Comparison of ENCODE assay signal across 9 mouse cellular contexts in genomic region chr9:57420321-57421120, GRCm38 (mm10). TPM values are rescaled to one million over a fixed set of nuclear protein-coding genes. Genes with fewer than 3 reads are reported as not detected.
DNase-seq lines count a peak whose midpoint lies in the region; ATAC-seq and TF ChIP-seq lines count a peak whose summit lies in the region.
"Had no signal": no experiment of that assay in that cellular context is flagged by ENCODE, and none has a peak within 500 bp of the region (broad histone marks: within the 10 kb centered on the region; RNA-seq: fewer than 3 reads in every experiment).

No protein-coding gene starts in this region.

- no peaks in the 10 kb centered on the region for H3K9me3 ChIP-seq in hindbrain, embryonic 13.5 days
- H3K9me3 ChIP-seq in lung, postnatal 0 days (ENCODE audit: low read length) = no peaks in the 10 kb centered on the region

- H3K4me2 ChIP-seq in hindbrain, embryonic 13.5 days = 0 out of 2 replicates have a peak overlapping the region, but pooled peaks have one; percentile 4
- H3K4me2 ChIP-seq in lung, postnatal 0 days (replicated peaks; ENCODE audit: low read depth, low read length) = peak overlapping the region; percentile 15; the same call in 1 of the 2 replicates

- H3K9ac ChIP-seq in hindbrain, embryonic 13.5 days = 0 out of 2 replicates have a peak overlapping the region, but pooled peaks have one; percentile 39
- H3K9ac ChIP-seq in lung, postnatal 0 days (replicated peaks; ENCODE audit: low read depth) = no peak overlapping the region

- peak; percentile 90 for DNase-seq in MEL-GATA-1-ER (ENCODE audit: extremely low read depth, low read depth)
- peak; percentile 43 to 68 for DNase-seq in cerebellum, postnatal 25 days
- DNase-seq in frontal cortex, postnatal 36 days (ENCODE audit: low spot score in 2 of 2) = peak; percentile 78 to 80
- peak; percentile 42 to 71 for DNase-seq in layer of hippocampus, postnatal 25 days (ENCODE audit: extremely low spot score in 1 of 2, low spot score in 1 of 2)
- DNase-seq in lung, postnatal 0 days (ENCODE audit: low spot score) = no peak
- peak; percentile 86 for DNase-seq in right cerebral cortex, adult 18-20 months
- DNase-seq in urinary bladder, adult 18-20 months (ENCODE audit: low spot score in 2 of 2) = peak; percentile 61 to 88

- no peak overlapping the region for H3K4me3 ChIP-seq in hindbrain, embryonic 13.5 days
- H3K4me3 ChIP-seq in lung, postnatal 0 days (ENCODE audit: low read depth, low read length) = no peak overlapping the region
- H3K4me3 ChIP-seq: erythroblast, embryonic 14.5 days had no signal

- no peaks in the 10 kb centered on the region for H3K27me3 ChIP-seq in hindbrain, embryonic 13.5 days
- H3K27me3 ChIP-seq in lung, postnatal 0 days (replicated peaks; ENCODE audit: insufficient read depth, low read length) = no peaks in the 10 kb centered on the region

- peak; percentile 47 for TF ChIP-seq CTCF in lung, postnatal 0 days (IDR thresholded peaks at IDR 0.05)

- peaks cover 9% of the 10 kb centered on the region; the same call in 1 of the 2 replicates for H3K36me3 ChIP-seq in hindbrain, embryonic 13.5 days
- H3K36me3 ChIP-seq in lung, postnatal 0 days (ENCODE audit: insufficient read depth, low read length) = no peaks in the 10 kb centered on the region

- no peak; the same call in 1 of the 2 replicates for TF ChIP-seq EP300 in lung, postnatal 0 days (IDR thresholded peaks at IDR 0.05)

- peak; percentile 83 for ATAC-seq in hindbrain, embryonic 13.5 days (ENCODE audit: low FRiP score)
- peak; percentile 90 for ATAC-seq in lung, postnatal 0 days

- peaks cover 19% of the 10 kb centered on the region for H3K4me1 ChIP-seq in hindbrain, embryonic 13.5 days (replicated peaks)
- H3K4me1 ChIP-seq in lung, postnatal 0 days (ENCODE audit: insufficient read depth, low read depth, low read length) = peaks cover 14% of the 10 kb centered on the region

- 56% methylated on average over 20 of the region's 20 CpGs for WGBS in hindbrain, embryonic 13.5 days
- 8% methylated on average over 20 of the region's 20 CpGs for WGBS in lung, postnatal 0 days

- peak overlapping the region; percentile 65 for H3K27ac ChIP-seq in hindbrain, embryonic 13.5 days
- peak overlapping the region; percentile 57 for H3K27ac ChIP-seq in lung, postnatal 0 days (ENCODE audit: low read length)

RNA-seq across cellular contexts. Expression of gene Ppcdc, which starts 19.4 kb away (rescaled TPM):
- polyA plus RNA-seq in hindbrain, embryonic 13.5 days (2015; fragmentation: Nextera tagmentation; extraction: Ambion mirVana) = 25.6 and 26.0 TPM in 2 replicates
- total RNA-seq in layer of hippocampus, postnatal 25 days (2021) = 10 to 100 TPM; 11.5 to 17.4 TPM
- 25.9 and 29.2 TPM in 2 replicates for polyA plus RNA-seq in lung, postnatal 0 days (2015; fragmentation: Nextera tagmentation; extraction: Ambion mirVana)

RNA-seq across cellular contexts. Expression of gene Scamp5, which starts 47.3 kb away (rescaled TPM):
- 86.3 and 94.6 TPM in 2 replicates for polyA plus RNA-seq in hindbrain, embryonic 13.5 days (2015; fragmentation: Nextera tagmentation; extraction: Ambion mirVana)
- total RNA-seq in layer of hippocampus, postnatal 25 days (2021) = 100 to 1,000 TPM; 420 to 434 TPM
- 3.5 and 4.0 TPM in 2 replicates for polyA plus RNA-seq in lung, postnatal 0 days (2015; fragmentation: Nextera tagmentation; extraction: Ambion mirVana)

Comparison
In these comparisons a context has a peak if more than half of its experiments do, and no peak if none do; other contexts are left out.
1. RNA of gene Scamp5, which starts 47.3 kb away (polyA plus RNA-seq): 86.3 to 94.6 TPM in hindbrain, embryonic 13.5 days; 3.5 to 4.0 TPM in lung, postnatal 0 days; every median in the first group is over 10 times any median in the second.